Mouse (Mus musculus): Measurements from ENCODE around the gene Hlcs. TPM values are rescaled to one million over a fixed set of nuclear protein-coding genes. Genes with fewer than 3 reads are reported as not detected.

The Hlcs gene
- polyA plus RNA-seq, 1 experiment from 2014 or later = 2.1 TPM

DNA sequence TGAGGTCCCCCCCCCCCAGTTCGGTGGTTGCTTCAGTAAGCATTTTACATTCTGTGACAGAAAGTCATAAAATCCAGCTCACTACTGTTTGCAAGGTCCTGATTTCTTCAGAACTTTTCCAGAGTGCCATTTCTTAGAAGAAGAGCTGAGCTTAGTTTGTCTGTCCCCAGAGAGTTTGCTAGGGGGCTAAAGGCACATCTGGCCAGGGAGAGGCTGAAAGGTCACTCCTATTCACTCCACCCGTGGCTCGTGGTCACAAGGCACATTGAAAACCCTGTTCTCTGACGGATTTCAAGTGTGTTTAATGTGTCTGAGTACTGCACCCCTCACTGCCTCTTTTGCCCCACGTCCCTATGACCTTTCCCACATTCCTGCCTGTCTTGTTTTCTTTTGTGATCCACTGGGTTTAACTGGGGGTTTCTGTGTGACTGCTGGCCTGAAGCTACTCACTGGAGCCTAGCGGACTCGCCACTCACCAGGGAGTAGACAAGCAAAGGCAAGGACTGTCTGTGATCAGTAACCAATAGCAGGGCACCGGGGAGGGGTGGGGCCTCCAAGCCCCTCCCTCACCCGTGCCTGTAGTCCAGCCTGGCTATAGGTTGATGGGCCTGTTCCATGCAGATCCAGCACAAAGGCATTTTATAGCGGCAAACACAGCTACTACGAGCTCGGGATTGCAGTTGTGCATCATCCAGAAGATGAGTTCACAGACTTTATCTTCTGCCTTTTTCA is 215.5 kb downstream of the Hlcs start:
- H3K36me3 ChIP-seq (replicated peaks) = no peaks in the 10 kb centered on the region
- H3K4me1 ChIP-seq (replicated peaks) = 0 out of 2 replicates have a peak, but pooled peaks cover 3% of the 10 kb centered on the region
- ATAC-seq (ENCODE audit: insufficient read depth) = 0 out of 2 replicates have a peak, but pooled peaks have one; percentile 40
- H3K9ac ChIP-seq = no peak overlapping the region
- no peak overlapping the region for H3K27ac ChIP-seq (replicated peaks)
- H3K4me3 ChIP-seq (replicated peaks) = no peak overlapping the region
- WGBS (ENCODE audit: insufficient replicate concordance) = 12% methylated on average over 12 of the region's 12 CpGs
- no peak overlapping the region for H3K4me2 ChIP-seq
- H3K9me3 ChIP-seq (replicated peaks) = no peaks in the 10 kb centered on the region
- peaks cover 90% of the 10 kb centered on the region for H3K27me3 ChIP-seq

DNA sequence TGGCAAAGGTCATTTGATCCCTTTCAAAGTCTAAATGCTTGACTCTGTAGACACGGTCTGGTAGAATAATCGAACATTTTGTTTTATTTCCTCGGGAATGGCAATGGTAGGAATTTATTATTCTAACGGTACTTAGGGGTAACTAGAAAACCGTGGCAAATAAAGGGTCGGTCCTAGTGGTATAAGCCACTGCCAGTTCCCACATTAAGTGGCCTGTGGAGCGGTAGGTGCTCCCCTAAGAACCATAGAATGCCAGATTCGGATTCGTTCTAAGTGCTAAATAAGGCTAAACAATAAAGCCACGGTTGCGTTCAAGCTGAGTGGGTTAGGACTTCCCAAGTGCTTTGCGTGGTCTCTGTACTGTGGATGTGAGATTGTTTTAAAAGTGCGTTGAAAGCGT is 216.9 kb downstream of the Hlcs start:
- Histone ChIP-seq H3K36me3 (replicated peaks) (no peaks in the 10 kb centered on the region), H3K9me3 (replicated peaks) (no peaks in the 10 kb centered on the region), H3K4me2 (no peak overlapping the region), H3K27ac (replicated peaks) (no peak overlapping the region), H3K4me3 (replicated peaks) (no peak overlapping the region), H3K27me3 (peaks cover 98% of the 10 kb centered on the region), H3K9ac (no peak overlapping the region), H3K4me1 (replicated peaks) (0 out of 2 replicates have a peak, but pooled peaks cover 3% of the 10 kb centered on the region)
- no peak for ATAC-seq (ENCODE audit: insufficient read depth)
- 5% methylated on average over 14 of the region's 14 CpGs for WGBS (ENCODE audit: insufficient replicate concordance)

DNA sequence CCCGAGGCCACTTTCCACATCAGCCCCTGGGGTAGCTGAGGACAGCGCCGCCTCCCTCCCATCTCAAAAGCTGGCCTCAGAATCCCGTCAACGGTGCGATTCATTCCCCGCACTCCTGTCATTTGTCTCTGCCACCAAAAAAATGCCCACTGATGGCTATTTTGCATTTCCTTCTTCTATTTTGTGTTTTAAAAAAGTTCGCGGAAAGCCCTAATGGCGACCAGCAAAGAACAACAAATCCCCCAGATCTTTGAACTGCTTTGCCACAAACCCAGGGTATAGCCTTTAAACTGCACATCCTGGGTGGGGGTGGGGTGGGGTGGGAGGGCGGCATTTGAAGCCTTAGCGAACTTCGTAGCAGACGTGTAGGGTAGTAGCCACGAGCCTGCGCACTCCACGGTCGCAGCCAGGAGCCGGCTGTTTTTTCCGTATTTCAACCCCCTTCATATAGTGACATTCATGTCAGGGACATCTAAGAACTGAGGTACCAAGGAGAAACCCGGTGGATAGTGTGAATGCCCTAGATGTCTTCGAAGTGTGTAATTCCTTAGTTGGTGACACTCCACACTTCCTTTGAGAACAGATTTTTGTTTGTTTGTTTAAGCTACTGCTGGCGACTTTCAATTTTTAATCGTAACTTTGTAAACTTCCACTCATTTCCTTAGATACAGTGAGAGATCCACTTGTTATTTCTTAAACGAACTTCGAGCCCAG is 218.1 kb downstream of the Hlcs start:
- H3K4me2 ChIP-seq = no peak overlapping the region
- no peaks in the 10 kb centered on the region for H3K9me3 ChIP-seq (replicated peaks)
- 2% methylated on average over 26 of the region's 26 CpGs for WGBS (ENCODE audit: insufficient replicate concordance)
- H3K36me3 ChIP-seq (replicated peaks) = no peaks in the 10 kb centered on the region
- peaks cover 100% of the 10 kb centered on the region for H3K27me3 ChIP-seq
- H3K27ac ChIP-seq (replicated peaks) = no peak overlapping the region
- 0 out of 2 replicates have a peak, but pooled peaks cover 3% of the 10 kb centered on the region for H3K4me1 ChIP-seq (replicated peaks)
- ATAC-seq (ENCODE audit: insufficient read depth) = no peak
- H3K9ac ChIP-seq = no peak overlapping the region
- H3K4me3 ChIP-seq (replicated peaks) = no peak overlapping the region

DNA sequence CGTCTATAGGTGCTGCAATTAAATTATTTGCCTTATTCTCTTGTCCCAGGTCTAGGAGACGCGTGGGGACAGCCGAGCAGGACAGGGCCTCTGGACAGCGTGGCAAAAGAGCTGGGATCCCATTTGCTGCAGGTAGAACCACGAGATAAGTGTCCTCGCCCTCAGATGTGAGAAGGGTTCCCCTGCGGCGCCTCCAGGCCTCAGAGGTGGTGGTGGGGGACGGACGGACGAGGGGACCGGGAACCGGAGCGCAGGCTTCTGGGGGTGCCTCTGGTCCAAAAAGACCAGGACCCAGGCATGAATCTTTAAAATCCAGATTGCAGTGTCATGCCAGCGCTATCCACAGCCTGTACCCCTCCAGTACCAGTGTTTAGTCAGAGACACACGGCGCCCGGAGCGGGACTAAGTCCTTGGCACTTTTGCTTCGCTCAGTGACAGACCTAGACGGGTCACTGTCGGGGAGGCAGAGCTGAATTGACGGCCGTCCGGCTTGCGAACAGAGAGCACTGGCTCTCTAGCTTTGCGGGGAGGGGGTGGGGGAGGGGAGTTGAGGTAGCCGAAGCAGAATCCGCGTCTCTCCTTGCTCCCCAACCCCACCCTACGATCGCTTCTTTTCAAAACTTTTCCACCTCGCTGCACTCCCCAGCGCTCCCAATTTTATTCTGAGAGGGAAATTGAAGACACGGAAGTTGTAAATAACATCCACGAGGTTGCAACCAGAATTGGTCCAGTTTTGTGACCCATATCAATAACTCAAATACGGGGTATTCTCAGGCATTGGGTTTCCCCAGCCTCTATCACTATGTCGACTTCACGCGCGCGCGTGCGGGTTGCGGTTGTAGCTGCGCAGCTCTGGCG is 218.9 kb downstream of the Hlcs start:
- H3K9me3 ChIP-seq (replicated peaks) = no peaks in the 10 kb centered on the region
- no peak for ATAC-seq (ENCODE audit: insufficient read depth)
- 0 out of 2 replicates have a peak, but pooled peaks cover 3% of the 10 kb centered on the region for H3K4me1 ChIP-seq (replicated peaks)
- no peak overlapping the region for H3K27ac ChIP-seq (replicated peaks)
- peaks cover 100% of the 10 kb centered on the region for H3K27me3 ChIP-seq
- WGBS (ENCODE audit: insufficient replicate concordance) = 2% methylated on average over 48 of the region's 48 CpGs
- no peak overlapping the region for H3K4me3 ChIP-seq (replicated peaks)
- H3K9ac ChIP-seq = no peak overlapping the region
- H3K36me3 ChIP-seq (replicated peaks) = no peaks in the 10 kb centered on the region
- no peak overlapping the region for H3K4me2 ChIP-seq

DNA sequence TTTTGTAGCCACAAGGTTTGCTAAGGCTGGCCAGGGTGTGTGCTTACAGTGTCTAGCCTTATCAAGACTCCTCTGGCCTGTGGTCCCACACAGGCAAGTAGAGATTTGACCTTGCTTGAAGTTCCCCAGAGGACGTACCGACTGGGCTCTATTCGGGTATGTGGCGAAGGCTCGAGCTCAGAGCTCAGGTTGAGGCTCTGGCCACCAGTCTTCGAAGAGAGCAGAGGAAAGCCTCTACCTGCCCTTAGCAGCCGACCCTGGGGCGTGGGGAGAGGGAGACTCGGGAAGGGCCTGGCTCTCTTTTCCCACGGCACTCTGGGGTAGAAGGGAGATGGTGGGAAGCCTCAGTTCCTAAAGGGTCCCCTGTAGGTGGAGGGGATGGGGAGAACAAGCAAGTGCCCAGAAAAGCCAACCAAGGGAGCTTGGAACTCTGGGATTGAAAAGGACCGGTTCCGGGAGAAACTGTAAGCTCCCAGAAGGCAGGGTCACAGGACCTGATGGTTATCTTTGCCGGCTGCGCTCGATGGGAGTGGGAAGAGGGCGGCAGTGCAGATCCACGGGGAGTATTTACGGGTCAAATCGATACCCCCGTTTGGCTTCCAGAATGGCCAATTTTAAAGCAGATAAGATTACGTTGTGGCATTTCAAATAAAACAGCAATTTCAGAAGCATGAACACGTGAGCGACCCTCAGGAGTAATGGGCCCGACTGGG is 220.1 kb downstream of the Hlcs start:
- 2% methylated on average over 24 of the region's 24 CpGs for WGBS (ENCODE audit: insufficient replicate concordance)
- Histone ChIP-seq H3K9ac (no peak overlapping the region), H3K9me3 (replicated peaks) (no peaks in the 10 kb centered on the region), H3K27ac (replicated peaks) (no peak overlapping the region), H3K27me3 (peaks cover 100% of the 10 kb centered on the region), H3K4me3 (replicated peaks) (no peak overlapping the region), H3K36me3 (replicated peaks) (no peaks in the 10 kb centered on the region), H3K4me2 (no peak overlapping the region), H3K4me1 (replicated peaks) (0 out of 2 replicates have a peak, but pooled peaks cover 3% of the 10 kb centered on the region)
- no peak for ATAC-seq (ENCODE audit: insufficient read depth)

DNA sequence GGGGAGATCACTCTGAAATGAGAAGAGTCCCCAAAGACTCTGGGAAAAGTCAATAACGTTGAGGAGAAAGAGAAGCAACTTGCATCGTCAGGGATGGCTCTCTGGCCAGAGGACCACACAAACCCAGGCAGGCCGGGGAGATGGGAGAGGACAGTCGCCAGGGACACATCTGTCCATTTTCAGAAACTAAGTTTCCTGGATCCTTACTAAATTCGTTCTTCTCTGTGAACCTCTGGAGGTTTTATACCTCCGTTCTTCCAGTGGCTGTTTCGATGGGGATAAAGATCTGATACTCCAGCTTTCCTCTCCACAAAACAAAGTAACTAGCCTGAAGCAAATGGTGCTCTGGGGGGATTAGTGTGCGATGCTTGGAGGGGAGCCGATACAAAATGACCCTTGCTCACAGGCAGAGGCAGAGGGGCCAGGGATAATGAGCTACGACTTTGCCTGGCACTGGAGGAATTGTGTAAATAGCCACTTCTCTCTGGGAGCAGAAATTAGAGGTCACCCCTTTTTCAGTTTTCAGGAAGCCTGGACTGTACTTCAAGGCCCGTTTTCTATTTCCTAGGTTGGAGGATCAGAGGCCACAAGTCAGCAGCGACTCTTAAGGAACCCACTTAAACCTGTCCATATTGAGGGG is 220.7 kb downstream of the Hlcs start:
- no peak overlapping the region for H3K4me3 ChIP-seq (replicated peaks)
- ATAC-seq (ENCODE audit: insufficient read depth) = no peak
- H3K27me3 ChIP-seq = peaks cover 100% of the 10 kb centered on the region
- no peaks in the 10 kb centered on the region for H3K36me3 ChIP-seq (replicated peaks)
- no peaks in the 10 kb centered on the region for H3K9me3 ChIP-seq (replicated peaks)
- H3K4me1 ChIP-seq (replicated peaks) = no peaks in the 10 kb centered on the region
- H3K27ac ChIP-seq (replicated peaks) = no peak overlapping the region
- WGBS (ENCODE audit: insufficient replicate concordance) = 4% methylated on average over 12 of the region's 12 CpGs
- no peak overlapping the region for H3K9ac ChIP-seq
- no peak overlapping the region for H3K4me2 ChIP-seq

DNA sequence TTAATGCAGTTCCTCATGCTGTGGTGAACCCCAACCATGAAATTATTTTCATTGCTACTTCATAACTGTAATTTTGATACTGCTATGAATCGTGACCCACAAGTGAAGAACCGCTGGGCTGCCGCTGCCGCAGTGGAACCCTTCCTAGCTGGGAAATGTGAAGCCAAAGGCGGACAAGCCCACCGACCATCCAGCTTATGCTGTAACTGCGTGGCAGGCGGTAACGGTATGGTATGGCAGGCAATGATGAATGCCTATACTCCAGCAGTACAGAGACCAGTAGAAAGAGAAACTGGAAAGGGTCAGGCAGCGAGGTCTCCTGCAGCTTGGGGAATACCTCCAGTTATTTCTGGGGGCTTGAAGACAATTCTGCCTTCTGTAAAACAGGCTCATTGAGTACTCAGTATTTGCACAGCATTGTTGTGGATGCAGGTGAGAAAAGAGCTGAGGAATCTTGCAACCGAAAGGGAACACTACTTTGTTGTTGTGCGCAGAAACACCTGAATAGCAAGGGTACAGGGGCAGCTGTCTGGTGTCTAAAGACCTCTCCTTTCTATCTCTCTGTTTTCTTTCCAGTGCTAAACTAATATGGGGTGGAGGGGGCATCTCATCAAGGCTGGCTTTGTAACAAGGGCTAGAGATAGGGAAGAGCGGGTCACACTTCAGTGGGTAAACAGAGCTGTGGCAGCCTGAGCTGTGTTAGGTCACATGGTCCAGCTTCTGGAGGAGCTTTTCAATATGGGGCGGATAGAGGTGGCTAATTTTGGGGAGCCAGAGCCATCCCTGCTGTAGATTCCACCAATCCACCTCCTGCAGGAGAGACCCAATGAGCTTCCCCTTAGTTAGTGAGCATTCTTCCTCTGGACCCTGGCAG is 224.3 kb downstream of the Hlcs start:
- 6% methylated on average over 14 of the region's 14 CpGs for WGBS (ENCODE audit: insufficient replicate concordance)
- H3K4me1 ChIP-seq (replicated peaks) = peaks cover 10% of the 10 kb centered on the region
- no peaks in the 10 kb centered on the region for H3K36me3 ChIP-seq (replicated peaks)
- no peak for ATAC-seq (ENCODE audit: insufficient read depth)
- peaks cover 100% of the 10 kb centered on the region for H3K27me3 ChIP-seq
- no peak overlapping the region for H3K4me2 ChIP-seq
- H3K9me3 ChIP-seq (replicated peaks) = no peaks in the 10 kb centered on the region
- no peak overlapping the region for H3K27ac ChIP-seq (replicated peaks)
- no peak overlapping the region for H3K9ac ChIP-seq
- no peak overlapping the region for H3K4me3 ChIP-seq (replicated peaks)

DNA sequence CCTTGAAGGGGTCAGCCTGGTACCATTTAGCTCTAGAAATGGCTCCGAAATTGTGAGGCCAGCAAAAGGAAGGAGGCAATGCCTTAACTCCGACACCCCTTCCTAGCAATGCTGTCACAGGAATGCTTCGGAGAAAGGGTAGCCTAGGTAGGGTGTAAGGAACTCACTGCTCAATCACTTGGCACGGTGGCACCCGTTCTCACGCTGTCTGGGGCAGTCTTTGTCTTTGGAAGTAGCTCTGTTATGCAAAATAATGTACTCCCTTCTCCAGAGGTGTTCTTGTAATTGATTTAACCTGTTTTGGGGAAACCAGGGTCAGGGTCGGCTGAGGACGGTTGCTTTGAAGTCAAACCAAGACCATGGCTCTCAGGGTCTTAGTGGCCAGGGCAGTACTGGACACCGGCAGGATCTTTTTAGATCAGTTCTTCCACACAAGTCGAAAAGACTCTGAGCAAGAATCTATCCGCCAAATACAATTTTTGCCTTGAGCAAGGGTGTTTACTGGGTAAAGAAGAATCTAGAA is 225.1 kb downstream of the Hlcs start:
- 5% methylated on average over 11 of the region's 11 CpGs for WGBS (ENCODE audit: insufficient replicate concordance)
- no peaks in the 10 kb centered on the region for H3K9me3 ChIP-seq (replicated peaks)

DNA sequence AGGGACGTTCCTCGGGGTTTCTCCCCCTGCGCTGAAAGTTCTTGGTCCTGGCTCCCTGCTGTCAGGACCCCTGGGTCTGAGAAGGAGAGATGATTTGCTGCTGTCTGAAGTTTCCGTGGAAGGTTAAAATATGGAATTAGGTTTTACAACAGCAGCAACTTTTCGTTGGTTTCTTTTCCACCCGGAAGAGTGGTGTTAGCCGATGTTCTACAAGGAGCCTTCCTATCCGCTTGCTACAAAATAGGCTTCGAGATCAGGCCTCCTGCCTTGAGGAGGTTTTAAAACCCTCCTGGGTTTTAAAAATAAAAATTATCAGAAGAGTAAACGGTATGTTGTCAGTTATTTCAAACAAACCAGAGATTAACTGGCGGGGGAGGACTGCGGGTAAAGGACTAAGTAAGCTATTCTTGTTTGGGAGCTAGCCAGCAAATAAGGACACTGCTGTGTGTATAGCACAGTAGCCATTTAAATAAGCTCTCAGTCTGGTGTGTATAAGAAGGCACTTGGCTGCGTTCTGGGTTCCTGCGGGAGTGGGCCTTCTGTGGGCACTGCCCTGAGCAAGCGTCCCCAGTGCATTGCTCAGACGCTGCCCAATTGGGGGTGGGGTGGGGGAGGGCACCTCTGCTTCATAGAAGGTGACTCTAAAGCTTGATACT is 225.7 kb downstream of the Hlcs start:
- Histone ChIP-seq H3K9me3 (replicated peaks) (no peaks in the 10 kb centered on the region), H3K4me3 (replicated peaks) (no peak overlapping the region), H3K4me2 (no peak overlapping the region), H3K27ac (replicated peaks) (no peak overlapping the region), H3K4me1 (replicated peaks) (peaks cover 10% of the 10 kb centered on the region), H3K27me3 (peaks cover 100% of the 10 kb centered on the region), H3K9ac (no peak overlapping the region), H3K36me3 (replicated peaks) (no peaks in the 10 kb centered on the region)
- WGBS (ENCODE audit: insufficient replicate concordance) = 6% methylated on average over 16 of the region's 16 CpGs
- ATAC-seq (ENCODE audit: insufficient read depth) = no peak

More for the DNA sequence above, 225.1 kb downstream of the Hlcs start:
- Histone ChIP-seq H3K27ac (replicated peaks) (no peak overlapping the region), H3K36me3 (replicated peaks) (no peaks in the 10 kb centered on the region), H3K9ac (no peak overlapping the region), H3K4me3 (replicated peaks) (no peak overlapping the region), H3K4me2 (no peak overlapping the region), H3K4me1 (replicated peaks) (peaks cover 10% of the 10 kb centered on the region), H3K27me3 (peaks cover 100% of the 10 kb centered on the region)
- ATAC-seq (ENCODE audit: insufficient read depth) = no peak
